Mouse (Mus musculus) limb, embryonic 12.5 days (tissue): Measurements from ENCODE around the gene Cdk19. TPM values are rescaled to one million over a fixed set of nuclear protein-coding genes. Genes with fewer than 3 reads are reported as not detected.

Experiments used
- ATAC-seq: fragments of 200-750 bp; cut with Nextera tagmentation; 2 replicates; pipeline ENCODE4 v1.8.0; 2017; ENCODE audit warnings: low read depth, moderate TSS enrichment; ENCODE audit not compliant: insufficient number of reproducible peaks, insufficient read depth, low FRiP score, low TSS enrichment
- H3K27ac ChIP-seq: fragments of 300-500 bp; sonication (generic); 2 replicates; pipeline ENCODE4 v1.5.1; 2016; ENCODE audit warnings: mild to moderate bottlenecking, moderate library complexity
- H3K27me3 ChIP-seq: fragments of 300-500 bp; sonication (generic); 2 replicates; pipeline ENCODE4 v1.6.1; 2016; ENCODE audit warnings: mild to moderate bottlenecking, moderate library complexity
- H3K36me3 ChIP-seq: fragments of 300-500 bp; sonication (generic); 2 replicates; pipeline ENCODE4 v1.6.1; 2016; ENCODE audit warnings: mild to moderate bottlenecking, moderate library complexity
- H3K4me1 ChIP-seq: fragments of 300-500 bp; sonication (generic); replicated peaks from 2 replicates; pipeline ENCODE4 v1.6.1; 2016
- H3K4me2 ChIP-seq: fragments of 300-500 bp; sonication (generic); 2 replicates; pipeline ENCODE4 v1.6.1; 2016; ENCODE audit warnings: mild to moderate bottlenecking, moderate library complexity
- H3K4me3 ChIP-seq: fragments of 300-500 bp; sonication (generic); replicated peaks from 2 replicates; pipeline ENCODE4 v1.5.1; 2016; ENCODE audit warnings: mild to moderate bottlenecking
- H3K9ac ChIP-seq: fragments of 300-500 bp; sonication (generic); replicated peaks from 2 replicates; pipeline ENCODE4 v1.6.1; 2016; ENCODE audit warnings: mild to moderate bottlenecking, moderate library complexity
- H3K9me3 ChIP-seq: fragments of 300-500 bp; sonication (generic); 2 replicates; pipeline ENCODE4 v1.6.1; 2016; ENCODE audit warnings: mild to moderate bottlenecking, moderate library complexity
- WGBS: fragments of 180-500 bp; shearing (Covaris S2); methylation state at CpG from one replicate; pipeline ENCODE4 v1.1.7; 2016; 5-methylcytosine and 5-hydroxymethylcytosine counted together
- polyA plus RNA-seq: library from polyadenylated mRNA; unstranded; fragments of >200 nt; fragmentation: Nextera tagmentation; extraction: Ambion mirVana; gene quantifications from 2 replicates; pipeline ENCODE4 v1.2.1, GENCODE M21; 2016

The Cdk19 gene
- polyA plus RNA-seq, 1 experiment from 2014 or later: 15.7 TPM

DNA sequence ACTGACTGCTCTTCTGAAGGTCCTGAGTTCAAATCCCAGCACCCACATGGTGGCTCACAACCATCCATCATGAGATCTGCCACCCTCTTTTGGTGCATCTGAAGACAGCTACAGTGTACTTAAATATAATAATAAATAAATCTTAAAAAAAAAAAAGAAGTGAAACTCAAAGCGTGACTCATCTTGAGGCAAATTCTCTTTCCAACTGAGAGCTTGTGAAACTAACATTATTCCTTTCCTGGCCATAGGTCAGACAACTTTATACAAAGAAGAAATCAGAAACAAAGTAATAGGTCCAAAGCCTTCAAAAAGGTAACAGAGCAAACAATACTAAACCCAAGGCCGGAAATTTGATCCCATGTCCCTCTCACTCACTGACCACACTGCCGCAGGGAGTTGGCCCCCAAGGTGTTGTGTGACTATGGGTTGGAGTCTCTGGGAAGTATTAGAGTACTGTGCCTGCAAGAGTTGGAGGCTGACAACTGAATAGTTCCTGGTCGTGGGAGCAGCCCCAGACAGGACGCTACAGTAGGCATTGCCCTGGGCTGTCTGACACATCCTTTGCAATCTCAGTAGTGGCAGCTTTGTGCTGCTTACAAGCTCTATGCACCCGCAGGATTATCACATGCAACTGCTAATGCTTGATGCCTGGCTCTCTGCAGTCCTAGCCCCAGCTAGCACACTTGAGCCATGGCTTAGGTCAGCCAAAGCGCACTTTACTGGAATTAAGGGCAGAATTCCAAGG, 22.4 kb upstream of the Cdk19 start:
- Histone ChIP-seq H3K4me1 (no peaks in the 10 kb centered on the region), H3K9ac (no peak overlapping the region), H3K4me3 (no peak overlapping the region), H3K36me3 (no peaks in the 10 kb centered on the region), H3K27ac (no peak overlapping the region), H3K4me2 (no peak overlapping the region), H3K27me3 (no peaks in the 10 kb centered on the region), H3K9me3 (peaks cover 4% of the 10 kb centered on the region; the same call in 1 of the 2 replicates)
- no peak for ATAC-seq
- WGBS: 47% methylated on average over 7 of the region's 7 CpGs

DNA sequence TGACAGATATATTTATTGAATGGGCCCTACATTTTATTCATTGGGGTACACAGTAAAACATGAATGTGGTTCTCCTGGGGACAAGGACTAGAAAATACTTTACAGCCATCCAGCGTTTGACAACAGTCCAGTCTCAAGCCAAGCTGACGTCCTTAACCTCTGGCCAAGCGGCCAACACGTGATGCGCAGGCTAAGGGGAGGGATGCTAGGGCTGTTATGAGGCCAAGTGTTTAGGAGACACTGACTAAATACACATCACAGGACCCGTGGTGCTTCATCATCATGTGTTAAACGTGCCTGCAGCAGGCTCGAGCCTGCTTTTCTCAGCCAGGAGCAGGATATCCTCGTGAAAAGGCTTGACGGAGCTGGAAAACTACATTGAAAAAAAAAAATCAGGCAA, 19.1 kb upstream of the Cdk19 start:
- Histone ChIP-seq H3K4me3 (no peak overlapping the region), H3K4me2 (no peak overlapping the region), H3K9me3 (peaks cover 4% of the 10 kb centered on the region; the same call in 1 of the 2 replicates), H3K27ac (no peak overlapping the region), H3K36me3 (no peaks in the 10 kb centered on the region), H3K4me1 (no peaks in the 10 kb centered on the region), H3K9ac (no peak overlapping the region), H3K27me3 (no peaks in the 10 kb centered on the region)
- whole genome bisulfite sequencing: 85% methylated on average over 10 of the region's 10 CpGs
- ATAC-seq: no peak

DNA sequence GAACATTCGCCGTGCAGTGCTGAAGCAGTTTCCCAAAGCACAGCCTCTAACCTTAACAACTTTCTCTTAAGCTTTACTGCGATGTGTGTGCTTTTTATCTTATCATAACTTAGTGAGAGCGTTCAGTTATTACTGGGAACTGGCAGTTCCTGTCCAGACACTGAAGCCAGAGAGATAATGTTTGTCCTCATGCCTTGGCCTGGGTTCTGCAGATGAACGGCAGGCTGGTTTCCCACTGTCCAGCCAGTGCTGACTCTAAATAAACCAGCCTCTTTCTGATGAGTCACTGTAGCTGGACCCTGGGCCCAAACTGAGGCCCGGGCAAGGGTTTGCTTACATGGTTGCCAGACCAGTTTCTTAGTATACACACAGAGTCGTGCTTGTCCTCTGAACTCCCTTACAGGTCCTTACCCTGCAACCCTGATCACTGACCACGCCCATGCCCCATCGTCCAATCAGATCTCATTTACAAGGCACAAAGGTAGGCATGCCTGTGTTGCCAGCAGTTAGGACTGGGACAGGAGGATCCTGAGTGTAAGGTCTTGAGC, 11.3 kb upstream of the Cdk19 start:
- no peaks in the 10 kb centered on the region for H3K9me3 ChIP-seq
- no peak overlapping the region for H3K9ac ChIP-seq
- H3K4me1 ChIP-seq: no peaks in the 10 kb centered on the region
- 80% methylated on average over 9 of the region's 9 CpGs for WGBS
- no peak for ATAC-seq
- H3K27ac ChIP-seq: no peak overlapping the region
- H3K4me3 ChIP-seq: no peak overlapping the region
- no peaks in the 10 kb centered on the region for H3K27me3 ChIP-seq
- H3K36me3 ChIP-seq: no peaks in the 10 kb centered on the region
- H3K4me2 ChIP-seq: no peak overlapping the region

DNA sequence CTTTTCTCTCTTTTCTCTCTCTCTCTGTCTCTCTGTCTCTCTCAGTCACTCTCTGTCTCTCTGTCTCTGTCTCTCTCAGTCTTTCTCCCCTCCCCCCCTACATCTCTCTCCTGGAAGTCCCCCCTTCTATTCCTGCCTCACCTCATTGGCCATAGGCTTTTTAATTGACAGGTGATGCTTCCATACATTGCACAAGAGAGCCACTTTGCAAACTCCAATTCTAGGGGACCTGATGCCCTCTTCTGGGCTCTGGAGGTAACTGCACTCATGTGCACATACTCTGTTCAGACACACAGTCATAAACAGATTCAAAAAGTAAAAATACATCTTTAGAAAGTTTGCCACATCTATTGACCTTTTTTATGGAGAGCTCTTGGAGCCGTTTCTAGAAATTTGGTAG, 9.1 kb upstream of the Cdk19 start:
- ATAC-seq: no peak

DNA sequence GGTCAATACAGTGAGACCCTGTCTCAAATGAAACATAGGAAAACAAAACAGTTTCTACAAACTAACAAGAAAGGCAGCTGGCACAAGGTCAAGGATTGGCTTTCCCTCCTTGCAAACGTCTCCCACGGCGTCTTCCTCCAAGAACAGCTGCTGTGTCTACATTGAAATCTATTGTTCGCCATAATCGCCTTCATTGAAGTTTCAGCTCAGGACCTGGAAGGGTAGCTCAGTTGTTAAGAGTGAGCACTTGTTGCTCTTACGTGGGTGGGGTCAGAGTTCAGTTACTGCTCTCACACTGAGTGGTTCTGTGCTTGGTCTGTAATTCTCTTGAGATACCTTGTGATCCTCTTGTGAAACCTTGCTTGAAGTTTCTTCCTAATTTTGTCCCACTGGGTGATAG, 6.5 kb upstream of the Cdk19 start:
- Histone ChIP-seq H3K4me3 (no peak overlapping the region), H3K9me3 (0 out of 2 replicates have a peak, but pooled peaks cover 3% of the 10 kb centered on the region), H3K36me3 (no peaks in the 10 kb centered on the region), H3K4me2 (no peak overlapping the region), H3K27ac (no peak overlapping the region), H3K4me1 (no peaks in the 10 kb centered on the region), H3K27me3 (no peaks in the 10 kb centered on the region), H3K9ac (no peak overlapping the region)
- WGBS: 80% methylated on average over 6 of the region's 6 CpGs
- no peak for ATAC-seq

More for the DNA sequence above, 9.1 kb upstream of the Cdk19 start:
- Histone ChIP-seq H3K4me1 (no peaks in the 10 kb centered on the region), H3K4me3 (no peak overlapping the region), H3K27me3 (no peaks in the 10 kb centered on the region), H3K9me3 (no peaks in the 10 kb centered on the region), H3K9ac (no peak overlapping the region), H3K4me2 (no peak overlapping the region), H3K36me3 (no peaks in the 10 kb centered on the region), H3K27ac (no peak overlapping the region)
- WGBS: 76% methylated on average over 1 of the region's 1 CpGs

DNA sequence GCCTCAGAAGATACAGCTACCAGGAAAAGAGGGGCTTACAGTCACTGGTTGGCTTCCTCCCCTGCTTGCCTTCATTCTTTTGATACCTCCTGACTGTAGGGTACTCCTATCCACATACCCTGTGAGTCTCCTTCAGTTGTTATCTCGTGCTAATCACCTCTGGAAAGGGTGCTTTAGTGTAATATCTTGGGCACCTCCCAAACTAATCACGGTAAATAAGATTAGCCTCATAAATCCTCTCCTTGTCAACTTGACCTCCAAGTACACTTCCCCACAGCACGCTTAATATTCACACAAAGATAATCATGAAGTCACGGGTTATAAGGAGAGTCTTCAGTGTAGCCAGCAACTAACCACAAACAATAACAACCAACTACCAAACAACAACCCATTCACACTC, 2.7 kb downstream of the Cdk19 start:
- ATAC-seq: no peak
- Histone ChIP-seq H3K9ac (no peak overlapping the region), H3K4me3 (no peak overlapping the region), H3K27me3 (no peaks in the 10 kb centered on the region), H3K4me2 (no peak overlapping the region), H3K9me3 (0 out of 2 replicates have a peak, but pooled peaks cover 3% of the 10 kb centered on the region), H3K27ac (no peak overlapping the region), H3K36me3 (no peaks in the 10 kb centered on the region), H3K4me1 (peaks cover 9% of the 10 kb centered on the region; the same call in 1 of the 2 replicates)
- WGBS: 77% methylated on average over 4 of the region's 4 CpGs

DNA sequence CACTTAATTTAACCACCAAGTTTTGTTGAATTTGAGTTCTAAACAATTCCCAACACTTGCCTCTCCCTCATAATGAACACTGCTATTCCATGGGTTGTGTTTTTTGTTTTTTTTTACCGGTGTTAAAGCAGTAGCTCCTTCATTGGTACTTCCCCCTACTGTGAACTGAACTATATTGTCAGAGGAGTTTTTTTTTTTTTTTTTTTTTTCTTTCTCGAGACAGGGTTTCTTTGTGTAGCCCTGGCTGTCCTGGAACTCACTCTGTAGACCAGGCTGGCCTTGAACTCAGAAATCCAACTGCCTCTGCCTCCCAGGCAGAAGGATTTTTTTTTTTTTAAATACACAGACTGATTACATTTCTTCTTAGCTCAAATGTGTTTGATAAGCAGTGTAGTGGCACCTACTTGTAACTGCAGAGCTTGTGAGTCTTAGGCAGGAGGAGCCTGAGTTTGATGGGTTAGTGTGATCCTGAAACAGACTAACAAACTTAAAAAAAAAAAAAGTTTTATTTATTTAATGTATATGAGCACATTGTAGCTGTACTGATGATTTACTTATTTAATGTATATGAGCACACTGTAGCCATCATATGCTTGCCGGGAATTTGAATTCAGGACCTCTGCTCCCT, 7.5 kb downstream of the Cdk19 start:
- 92% methylated on average over 3 of the region's 3 CpGs for WGBS
- Histone ChIP-seq H3K36me3 (no peaks in the 10 kb centered on the region), H3K4me2 (no peak overlapping the region), H3K27ac (no peak overlapping the region), H3K9me3 (no peaks in the 10 kb centered on the region), H3K27me3 (no peaks in the 10 kb centered on the region), H3K4me1 (peaks cover 13% of the 10 kb centered on the region), H3K9ac (no peak overlapping the region), H3K4me3 (no peak overlapping the region)
- ATAC-seq: no peak

DNA sequence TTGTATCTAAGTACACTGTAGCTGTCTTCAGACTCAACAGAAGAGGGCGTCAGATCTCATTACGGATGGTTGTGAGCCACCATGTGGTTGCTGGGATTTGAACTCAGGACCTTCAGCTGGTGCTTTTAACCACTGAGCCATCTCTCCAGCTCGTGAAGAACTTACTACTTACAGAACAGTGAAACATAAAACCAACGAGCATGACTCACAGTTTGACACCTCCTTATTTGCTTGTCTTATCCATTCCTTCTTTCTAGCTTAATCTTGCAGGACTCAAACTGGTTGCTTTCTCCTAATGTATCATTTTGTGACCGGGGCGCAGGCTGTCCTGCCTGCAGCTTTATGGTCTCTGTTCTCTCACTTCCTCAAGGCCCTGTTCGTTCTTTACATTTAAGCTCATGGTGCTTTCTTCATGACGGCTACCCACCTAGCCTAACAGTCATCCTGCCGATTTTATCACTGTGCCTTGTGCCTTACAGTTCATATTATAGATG, 8.1 kb downstream of the Cdk19 start:
- Histone ChIP-seq H3K4me3 (no peak overlapping the region), H3K9ac (no peak overlapping the region), H3K27ac (no peak overlapping the region), H3K27me3 (no peaks in the 10 kb centered on the region), H3K4me1 (peaks cover 13% of the 10 kb centered on the region), H3K4me2 (peak overlapping the region; percentile 64), H3K36me3 (no peaks in the 10 kb centered on the region), H3K9me3 (no peaks in the 10 kb centered on the region)
- ATAC-seq: no peak
- 62% methylated on average over 9 of the region's 9 CpGs for WGBS

DNA sequence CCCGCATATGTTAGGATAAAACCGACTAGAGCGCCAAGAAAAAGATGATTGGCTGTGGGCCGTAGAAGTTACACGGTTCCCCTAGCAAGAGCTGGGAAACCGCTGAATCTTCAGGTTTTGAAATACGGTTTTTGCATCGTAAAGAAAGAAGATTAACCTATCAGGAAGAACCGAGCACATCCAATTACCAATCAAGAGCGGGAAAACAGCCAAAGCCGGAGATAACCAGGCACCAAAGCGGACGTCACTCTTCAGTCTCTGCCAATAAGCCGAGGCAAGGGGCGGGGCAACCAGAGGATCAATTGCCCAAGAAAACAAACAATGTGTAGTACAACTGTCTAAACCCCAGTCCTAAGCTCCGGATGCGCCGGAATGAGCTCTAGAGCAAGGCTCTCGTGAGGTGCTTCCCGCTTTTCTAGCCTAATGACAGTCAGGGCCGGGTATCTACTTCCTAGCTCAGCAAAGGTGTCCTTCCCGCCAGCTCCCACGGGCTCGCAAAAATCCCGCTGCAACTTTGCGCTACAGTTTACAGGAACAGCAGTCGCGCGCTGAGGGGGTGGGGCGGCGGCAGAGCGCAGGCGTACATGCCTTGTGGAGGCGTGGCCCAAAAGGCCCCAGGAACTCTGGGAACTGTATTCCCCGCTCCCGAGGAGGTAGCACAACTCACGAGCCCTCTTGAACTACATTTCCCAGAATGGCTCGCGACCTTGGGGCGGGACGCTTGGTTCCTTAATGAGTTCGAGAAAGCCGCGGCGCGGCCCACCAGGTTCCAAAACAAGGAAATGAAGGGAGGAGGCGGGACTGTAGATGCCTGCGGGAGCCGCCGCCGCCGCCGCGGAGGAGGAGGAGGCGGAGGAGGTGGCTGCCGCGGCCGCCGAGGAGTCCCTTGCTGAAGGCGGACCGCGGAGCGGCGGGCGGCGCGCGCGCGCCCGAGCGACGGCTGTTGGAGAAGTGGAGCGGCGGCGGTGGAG, 9.5 kb downstream of the Cdk19 start:
- H3K27ac ChIP-seq: peak overlapping the region; percentile 96
- under 1% methylated on average over 72 of the region's 76 CpGs for whole genome bisulfite sequencing
- ATAC-seq: peak; percentile 97

DNA sequence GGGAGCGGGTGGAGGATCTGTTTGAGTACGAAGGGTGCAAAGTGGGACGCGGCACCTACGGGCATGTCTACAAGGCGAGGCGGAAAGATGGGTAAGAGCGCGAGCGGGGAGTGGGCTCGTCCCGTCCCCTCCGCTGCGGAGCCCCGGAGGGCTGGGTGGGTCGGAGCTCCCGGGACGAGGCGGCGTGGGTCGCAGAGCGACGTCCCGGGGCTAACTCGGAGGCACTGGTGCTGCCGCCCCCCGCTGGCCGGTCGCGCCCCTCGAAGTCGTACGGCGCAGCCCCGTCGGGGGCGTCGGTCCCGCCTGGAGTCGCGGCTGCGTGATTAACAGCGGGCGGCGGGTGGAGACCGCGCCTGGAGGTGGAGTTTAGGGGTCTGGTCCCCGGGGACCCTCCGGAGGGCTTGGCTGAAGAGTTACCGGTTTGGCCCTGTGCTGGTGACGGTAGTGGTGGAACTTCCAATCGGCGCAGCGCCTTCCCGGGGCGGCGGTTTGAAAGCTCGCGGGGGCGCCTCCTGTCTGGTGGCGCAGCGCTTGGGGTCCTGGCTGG, 10.3 kb downstream of the Cdk19 start:
- Histone ChIP-seq H3K27ac (peak overlapping the region; percentile 96), H3K9ac (peak overlapping the region; percentile 87), H3K4me3 (peak overlapping the region; percentile 86), H3K27me3 (no peaks in the 10 kb centered on the region), H3K9me3 (no peaks in the 10 kb centered on the region), H3K4me2 (peak overlapping the region; percentile 66), H3K4me1 (peaks cover 13% of the 10 kb centered on the region), H3K36me3 (no peaks in the 10 kb centered on the region)
- ATAC-seq: peak; percentile 40
- WGBS: under 1% methylated on average over 62 of the region's 62 CpGs

More for the DNA sequence above, 9.5 kb downstream of the Cdk19 start:
- Histone ChIP-seq H3K4me1 (peaks cover 13% of the 10 kb centered on the region), H3K4me3 (peak overlapping the region; percentile 86), H3K9ac (peak overlapping the region; percentile 87), H3K36me3 (no peaks in the 10 kb centered on the region), H3K4me2 (peak overlapping the region; percentile 66), H3K27me3 (no peaks in the 10 kb centered on the region), H3K9me3 (no peaks in the 10 kb centered on the region)
